Mouse (Mus musculus): ENCODE data around the gene Tmem238. TPM values are rescaled to one million over a fixed set of nuclear protein-coding genes. Genes with fewer than 3 reads are reported as not detected.

Tmem238 gene
- polyA plus RNA-seq, 1 experiment from 2014 or later, result 2.6 TPM

- peak; percentile 20 for DNase-seq (ENCODE audit: low spot score)
- H3K36me3 ChIP-seq (ENCODE audit: control insufficient read depth, insufficient read depth, low read length), result no peaks in the 10 kb centered on the region
- no peak overlapping the region for H3K9ac ChIP-seq (ENCODE audit: low read length)
- no peak overlapping the region for H3K4me3 ChIP-seq (ENCODE audit: low read depth, low read length)
- no peak for ATAC-seq (replicated peaks; ENCODE audit: low FRiP score)
- WGBS, result 41% methylated on average over 1 of the region's 1 CpGs
- no peaks in the 10 kb centered on the region for H3K9me3 ChIP-seq (ENCODE audit: control insufficient read depth, low read length)
- H3K27me3 ChIP-seq (ENCODE audit: control insufficient read depth, insufficient read depth, low read length), result no peaks in the 10 kb centered on the region
- 0 out of 2 replicates have a peak, but pooled peaks cover 1% of the 10 kb centered on the region for H3K4me1 ChIP-seq (replicated peaks; ENCODE audit: control insufficient read depth, insufficient read depth, low read length)
- H3K4me2 ChIP-seq (ENCODE audit: low read depth, low read length, severe bottlenecking), result no peak overlapping the region
- H3K27ac ChIP-seq (ENCODE audit: low read depth, low read length), result no peak overlapping the region; the same call in 1 of the 2 replicates
These were observed 29.8 kb downstream of the Tmem238 start for GRCm38 (mm10) chr7:4759670-4760069.

GRCm38 (mm10) chr7:4752821-4753570 is 36.5 kb downstream of the Tmem238 start, which contains the start of gene Cox6b2:
TSS of gene Cox6b2 (minus strand) at chr7:4753094.
- Histone ChIP-seq H3K9ac (ENCODE audit: low read length) (peak within 1 kb of the TSS; percentile 27), H3K27ac (ENCODE audit: low read depth, low read length) (0 out of 2 replicates have a peak within 1 kb of the TSS, but pooled peaks have one; percentile 7), H3K4me2 (ENCODE audit: low read depth, low read length, severe bottlenecking) (peak within 1 kb of the TSS; percentile 41), H3K9me3 (ENCODE audit: control insufficient read depth, low read length) (no peaks in the 10 kb centered on the region), H3K27me3 (ENCODE audit: control insufficient read depth, insufficient read depth, low read length) (no peaks in the 10 kb centered on the region), H3K36me3 (ENCODE audit: control insufficient read depth, insufficient read depth, low read length) (no peaks in the 10 kb centered on the region), H3K4me1 (replicated peaks; ENCODE audit: control insufficient read depth, insufficient read depth, low read length) (peaks cover 10% of the 10 kb centered on the region), H3K4me3 (ENCODE audit: low read depth, low read length) (peak within 1 kb of the TSS; percentile 32)
- peak; percentile 94 for ATAC-seq (replicated peaks; ENCODE audit: low FRiP score)
- peak; percentile 94 for DNase-seq (ENCODE audit: low spot score)
- 5% methylated on average over 24 of the region's 24 CpGs for WGBS

- Histone ChIP-seq H3K27ac (ENCODE audit: low read depth, low read length) (0 out of 2 replicates have a peak overlapping the region, but pooled peaks have one; percentile 7), H3K9ac (ENCODE audit: low read length) (peak overlapping the region; percentile 27; the same call in 1 of the 2 replicates), H3K36me3 (ENCODE audit: control insufficient read depth, insufficient read depth, low read length) (no peaks in the 10 kb centered on the region), H3K4me3 (ENCODE audit: low read depth, low read length) (peak overlapping the region; percentile 32), H3K27me3 (ENCODE audit: control insufficient read depth, insufficient read depth, low read length) (no peaks in the 10 kb centered on the region), H3K4me1 (replicated peaks; ENCODE audit: control insufficient read depth, insufficient read depth, low read length) (peaks cover 10% of the 10 kb centered on the region), H3K4me2 (ENCODE audit: low read depth, low read length, severe bottlenecking) (peak overlapping the region; percentile 41), H3K9me3 (ENCODE audit: control insufficient read depth, low read length) (no peaks in the 10 kb centered on the region)
- DNase-seq (ENCODE audit: low spot score) (peak; percentile 85), ATAC-seq (replicated peaks; ENCODE audit: low FRiP score) (peak; percentile 78)
- WGBS, result 1% methylated on average over 30 of the region's 30 CpGs
These were observed 37.3 kb downstream of the Tmem238 start for GRCm38 (mm10) chr7:4751971-4752820.

- no peak overlapping the region for H3K9ac ChIP-seq (ENCODE audit: low read length)
- peaks cover 10% of the 10 kb centered on the region for H3K4me1 ChIP-seq (replicated peaks; ENCODE audit: control insufficient read depth, insufficient read depth, low read length)
- no peaks in the 10 kb centered on the region for H3K27me3 ChIP-seq (ENCODE audit: control insufficient read depth, insufficient read depth, low read length)
- ATAC-seq (replicated peaks; ENCODE audit: low FRiP score) (no peak), DNase-seq (ENCODE audit: low spot score) (no peak)
- no peak overlapping the region for H3K4me3 ChIP-seq (ENCODE audit: low read depth, low read length)
- no peaks in the 10 kb centered on the region for H3K36me3 ChIP-seq (ENCODE audit: control insufficient read depth, insufficient read depth, low read length)
- no peak overlapping the region for H3K27ac ChIP-seq (ENCODE audit: low read depth, low read length)
- 93% methylated on average over 2 of the region's 2 CpGs for WGBS
- H3K9me3 ChIP-seq (ENCODE audit: control insufficient read depth, low read length), result no peaks in the 10 kb centered on the region
- H3K4me2 ChIP-seq (ENCODE audit: low read depth, low read length, severe bottlenecking), result no peak overlapping the region
These were observed 40.3 kb downstream of the Tmem238 start for GRCm38 (mm10) chr7:4749169-4749568.

- no peak overlapping the region for H3K4me3 ChIP-seq (ENCODE audit: low read depth, low read length)
- DNase-seq (ENCODE audit: low spot score), result no peak
- no peak overlapping the region for H3K4me2 ChIP-seq (ENCODE audit: low read depth, low read length, severe bottlenecking)
- 90% methylated on average over 4 of the region's 4 CpGs for WGBS
- H3K4me1 ChIP-seq (replicated peaks; ENCODE audit: control insufficient read depth, insufficient read depth, low read length), result peaks cover 10% of the 10 kb centered on the region
- H3K9ac ChIP-seq (ENCODE audit: low read length), result no peak overlapping the region
- H3K9me3 ChIP-seq (ENCODE audit: control insufficient read depth, low read length), result no peaks in the 10 kb centered on the region
- no peak for ATAC-seq (replicated peaks; ENCODE audit: low FRiP score)
- no peaks in the 10 kb centered on the region for H3K36me3 ChIP-seq (ENCODE audit: control insufficient read depth, insufficient read depth, low read length)
- H3K27ac ChIP-seq (ENCODE audit: low read depth, low read length), result no peak overlapping the region
- no peaks in the 10 kb centered on the region for H3K27me3 ChIP-seq (ENCODE audit: control insufficient read depth, insufficient read depth, low read length)
These were observed 41.1 kb downstream of the Tmem238 start for GRCm38 (mm10) chr7:4748321-4748720.

GRCm38 (mm10) chr7:4747156-4747899 is 42.1 kb downstream of the Tmem238 start:
- ATAC-seq (replicated peaks; ENCODE audit: low FRiP score), result no peak
- Histone ChIP-seq H3K4me3 (ENCODE audit: low read depth, low read length) (no peak overlapping the region), H3K27me3 (ENCODE audit: control insufficient read depth, insufficient read depth, low read length) (no peaks in the 10 kb centered on the region), H3K4me1 (replicated peaks; ENCODE audit: control insufficient read depth, insufficient read depth, low read length) (peaks cover 7% of the 10 kb centered on the region), H3K9ac (ENCODE audit: low read length) (no peak overlapping the region), H3K4me2 (ENCODE audit: low read depth, low read length, severe bottlenecking) (no peak overlapping the region), H3K36me3 (ENCODE audit: control insufficient read depth, insufficient read depth, low read length) (no peaks in the 10 kb centered on the region), H3K27ac (ENCODE audit: low read depth, low read length) (0 out of 2 replicates have a peak overlapping the region, but pooled peaks have one; percentile 6), H3K9me3 (ENCODE audit: control insufficient read depth, low read length) (no peaks in the 10 kb centered on the region)
- no peak for DNase-seq (ENCODE audit: low spot score)
- 76% methylated on average over 9 of the region's 9 CpGs for WGBS

- peaks cover 3% of the 10 kb centered on the region for H3K4me1 ChIP-seq (replicated peaks; ENCODE audit: control insufficient read depth, insufficient read depth, low read length)
- H3K9me3 ChIP-seq (ENCODE audit: control insufficient read depth, low read length), result no peaks in the 10 kb centered on the region
- no peak overlapping the region for H3K4me2 ChIP-seq (ENCODE audit: low read depth, low read length, severe bottlenecking)
- H3K27ac ChIP-seq (ENCODE audit: low read depth, low read length), result no peak overlapping the region
- ATAC-seq (replicated peaks; ENCODE audit: low FRiP score) (no peak), DNase-seq (ENCODE audit: low spot score) (no peak)
- no peak overlapping the region for H3K9ac ChIP-seq (ENCODE audit: low read length)
- H3K36me3 ChIP-seq (ENCODE audit: control insufficient read depth, insufficient read depth, low read length), result no peaks in the 10 kb centered on the region
- no peaks in the 10 kb centered on the region for H3K27me3 ChIP-seq (ENCODE audit: control insufficient read depth, insufficient read depth, low read length)
- 82% methylated on average over 22 of the region's 22 CpGs for WGBS
- H3K4me3 ChIP-seq (ENCODE audit: low read depth, low read length), result no peak overlapping the region
These were observed 43.0 kb downstream of the Tmem238 start for GRCm38 (mm10) chr7:4746326-4746980.

GRCm38 (mm10) chr7:4744886-4745285 is 44.6 kb downstream of the Tmem238 start:
- Histone ChIP-seq H3K9me3 (ENCODE audit: control insufficient read depth, low read length) (no peaks in the 10 kb centered on the region), H3K4me2 (ENCODE audit: low read depth, low read length, severe bottlenecking) (no peak overlapping the region), H3K9ac (ENCODE audit: low read length) (no peak overlapping the region), H3K36me3 (ENCODE audit: control insufficient read depth, insufficient read depth, low read length) (no peaks in the 10 kb centered on the region), H3K27me3 (ENCODE audit: control insufficient read depth, insufficient read depth, low read length) (no peaks in the 10 kb centered on the region), H3K27ac (ENCODE audit: low read depth, low read length) (no peak overlapping the region), H3K4me1 (replicated peaks; ENCODE audit: control insufficient read depth, insufficient read depth, low read length) (peaks cover 7% of the 10 kb centered on the region), H3K4me3 (ENCODE audit: low read depth, low read length) (no peak overlapping the region)
- 95% methylated on average over 6 of the region's 6 CpGs for WGBS
- DNase-seq (ENCODE audit: low spot score) (no peak), ATAC-seq (replicated peaks; ENCODE audit: low FRiP score) (no peak)

Measured in forebrain, embryonic 11.5 days (tissue).